Mouse (Mus musculus) kidney, adult 8-10 months (tissue): ENCODE results near the gene Fcer1g.
A peak's percentile ranks its signal among the peaks of the same experiment; 100 is the strongest.

Experiments used
- DNase-seq, 2 experiments: peaks; one replicate each; pipeline ENCODE4 v3.0.0; 2022

The Fcer1g gene

GRCm38 (mm10) chr1:171213801-171214496 is 20.2 kb downstream of the Fcer1g start, which contains the start of gene Nr1i3:
Gene Nr1i3, plus strand, starts transcription at chr1:171213970.
- DNase-seq = no peak

- peak in 1 of 2 experiments; percentile 36 for DNase-seq
Observed at GRCm38 (mm10) chr1:171212854-171213253, 21.3 kb downstream of the Fcer1g start.

DNA sequence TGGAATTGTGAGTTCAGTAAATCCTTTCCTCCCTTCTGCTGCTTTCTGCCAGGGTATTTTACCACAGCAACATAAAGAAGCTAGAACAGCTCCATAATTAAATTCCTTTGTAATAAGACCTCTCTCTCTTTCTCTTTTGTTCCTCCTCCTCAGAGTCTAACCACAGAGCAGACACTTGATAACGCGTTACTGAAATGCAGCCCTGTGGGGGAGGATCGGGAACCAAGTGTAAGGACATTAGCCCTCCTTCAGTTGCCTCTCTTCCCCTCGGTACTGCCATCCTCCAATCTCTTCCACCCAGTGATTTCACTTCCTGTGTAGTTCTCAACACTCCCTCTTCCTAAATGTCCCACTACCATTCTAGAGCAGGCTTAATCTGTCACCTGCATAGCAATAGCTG is 24.8 kb downstream of the Fcer1g start:
- DNase-seq = no peak

- DNase-seq = no peak
Observed at GRCm38 (mm10) chr1:171205704-171206493, 28.3 kb downstream of the Fcer1g start.

GRCm38 (mm10) chr1:171204249-171204644 is 29.9 kb downstream of the Fcer1g start:
- peak in 1 of 2 experiments; percentile 39 for DNase-seq

GRCm38 (mm10) chr1:171203471-171204248 is 30.5 kb downstream of the Fcer1g start:
- DNase-seq = no peak

- DNase-seq = no peak
Observed at GRCm38 (mm10) chr1:171200769-171201168, 33.4 kb downstream of the Fcer1g start.

DNA sequence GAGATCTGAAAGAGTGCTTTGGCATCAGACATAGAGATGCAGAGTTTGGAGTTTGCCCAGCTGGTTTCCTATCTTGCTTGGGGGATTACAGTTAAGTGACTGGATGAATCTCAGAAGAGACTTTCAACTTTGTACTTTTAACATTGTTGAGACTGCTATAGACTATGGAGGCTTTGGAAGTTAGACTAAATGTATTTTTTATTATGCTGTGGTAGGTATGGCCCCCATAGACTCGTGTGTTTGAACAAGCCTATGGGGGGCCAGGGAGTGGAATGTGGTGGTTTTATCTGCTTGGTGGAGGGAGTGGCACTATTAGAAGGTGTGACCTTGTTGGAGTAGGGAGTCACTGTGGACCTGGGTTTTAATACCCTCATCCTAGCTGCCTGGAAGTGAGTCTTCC is 34.6 kb downstream of the Fcer1g start:
- DNase-seq = no peak

GRCm38 (mm10) chr1:171195887-171196397 is 38.2 kb downstream of the Fcer1g start, which contains the start of gene Pcp4l1:
Gene Pcp4l1, minus strand, starts transcription at chr1:171196268.
- peak; percentile 41 for DNase-seq

DNA sequence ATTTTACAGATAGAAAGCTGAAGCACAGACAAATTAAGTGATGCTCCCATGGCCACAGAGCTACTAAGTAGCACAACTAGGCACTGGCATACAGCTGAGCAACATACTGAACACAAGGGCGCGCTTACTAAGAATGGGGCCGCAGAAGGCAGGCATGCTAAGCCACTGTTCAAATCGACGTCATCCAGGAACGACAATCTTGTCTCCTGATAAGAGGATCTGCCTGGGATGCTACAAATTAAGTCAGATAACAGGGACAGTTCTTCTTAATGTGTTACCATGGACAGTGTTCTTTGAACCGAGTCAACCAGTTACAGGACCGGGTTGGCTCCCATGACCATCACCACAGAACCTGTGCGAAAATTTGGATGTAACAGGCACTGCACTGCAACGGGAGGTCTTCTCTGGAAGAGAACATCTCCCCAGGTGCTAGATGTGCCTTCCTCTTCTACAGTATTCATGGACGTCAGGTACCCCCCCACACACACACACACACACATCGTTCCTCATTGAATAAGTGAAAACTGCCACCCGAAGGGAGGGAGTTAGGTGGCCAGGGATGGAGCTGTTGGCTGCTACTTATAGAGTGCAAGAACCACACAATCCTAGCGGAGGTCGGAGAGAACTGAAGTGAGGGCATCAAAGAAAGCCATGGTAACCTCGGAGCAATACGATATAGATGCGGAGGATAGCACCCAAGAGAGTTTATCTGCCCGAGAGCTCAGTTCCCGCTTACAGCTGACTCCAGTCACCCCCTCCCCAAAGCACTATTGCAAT is 38.9 kb downstream of the Fcer1g start:
- no peak for DNase-seq

DNA sequence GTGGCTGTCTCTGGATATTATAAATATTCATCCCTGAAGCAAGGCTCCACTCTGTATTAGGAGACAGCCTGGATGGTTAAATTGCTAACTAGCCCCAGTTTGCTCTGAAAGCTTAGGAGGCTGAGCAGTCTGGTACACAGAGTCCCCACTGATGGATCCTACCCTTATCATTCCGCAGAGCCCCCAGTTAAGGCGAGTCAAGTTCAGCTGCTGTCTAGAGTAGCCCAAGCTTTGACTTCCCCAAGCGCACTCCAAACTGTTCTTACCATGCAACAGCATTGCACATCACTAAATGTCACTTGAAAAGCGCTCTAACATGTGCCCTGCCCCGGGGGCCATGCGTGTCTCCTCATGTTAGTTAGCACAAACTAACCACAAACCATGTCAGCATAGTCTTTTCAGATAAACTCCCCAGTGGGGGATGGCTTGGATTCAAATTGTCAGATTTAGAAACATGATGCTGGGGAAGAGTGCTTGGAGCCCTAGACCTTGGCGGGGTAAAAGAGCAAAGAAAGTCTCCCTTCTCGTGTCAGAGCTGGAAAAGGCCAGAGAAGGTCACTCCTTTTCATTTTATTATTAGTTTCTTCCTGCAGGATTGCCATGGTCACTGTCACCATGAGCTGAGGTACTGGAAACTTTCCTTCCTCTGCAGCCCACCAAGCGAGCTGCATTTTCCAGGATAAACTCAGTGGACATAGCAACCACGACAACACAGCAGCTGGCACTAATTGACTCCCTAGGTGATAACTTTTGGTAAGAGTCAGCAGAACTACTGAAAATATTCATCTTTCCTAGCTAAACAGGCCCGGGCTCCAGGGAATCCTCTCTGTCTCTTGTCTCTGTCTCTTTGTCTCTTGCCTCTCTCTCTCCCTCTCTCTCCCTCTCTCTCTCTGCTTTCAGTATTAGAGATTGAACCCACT is 40.0 kb downstream of the Fcer1g start:
- DNase-seq = no peak

DNA sequence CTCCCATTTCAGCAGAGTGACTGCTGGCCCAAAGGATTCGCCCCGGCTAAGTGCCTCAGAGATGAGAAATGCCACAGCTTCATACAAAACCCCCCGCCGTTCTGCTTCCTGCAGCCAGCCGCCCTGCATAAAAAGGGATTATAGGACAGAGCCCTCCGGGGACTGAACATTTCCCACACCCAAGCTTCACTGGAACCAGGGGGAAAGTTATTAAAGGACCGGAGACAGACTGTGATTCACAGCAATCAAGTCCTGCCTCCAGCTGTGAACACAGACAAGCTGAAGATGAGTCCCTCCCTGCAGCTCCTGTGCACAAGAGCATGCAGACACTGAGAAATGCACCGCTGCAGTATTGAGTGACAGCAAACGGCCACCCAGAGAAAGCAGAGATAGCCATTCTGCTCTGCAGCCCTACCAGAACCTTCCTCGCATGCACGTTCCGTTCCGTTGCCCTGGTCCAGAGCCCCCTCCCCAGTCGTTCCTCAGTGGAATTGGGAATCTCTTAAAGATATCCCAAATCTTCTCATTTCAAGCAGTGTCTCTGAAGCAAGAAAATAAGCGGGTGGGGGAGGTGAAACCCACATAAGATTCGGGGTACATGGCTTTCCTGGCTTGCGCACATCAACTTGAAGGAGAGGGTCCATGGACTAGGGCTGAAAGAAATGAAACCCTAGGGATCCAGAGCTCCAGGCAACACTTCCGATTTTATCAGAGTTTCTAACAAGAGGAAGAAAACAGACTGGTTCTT is 40.9 kb downstream of the Fcer1g start:
- no peak for DNase-seq

DNA sequence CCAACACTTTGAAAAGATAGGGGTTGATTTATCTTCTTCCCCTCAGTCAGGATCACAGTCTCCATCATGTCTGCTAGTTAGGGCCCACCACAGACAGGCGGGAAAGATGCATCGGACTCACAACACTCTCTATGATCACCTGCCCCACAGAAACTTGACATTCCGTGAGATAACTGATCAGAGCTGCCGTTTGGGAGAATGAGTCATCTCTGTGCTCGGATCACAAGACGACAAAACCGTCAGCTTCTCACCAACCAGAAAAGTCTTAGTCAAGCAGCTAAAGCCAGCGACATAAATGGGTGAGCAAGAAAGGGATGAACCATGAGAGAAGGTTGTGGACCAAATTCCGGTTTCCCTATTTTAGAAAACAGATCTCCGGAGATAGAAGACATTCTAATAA is 41.9 kb downstream of the Fcer1g start:
- DNase-seq = no peak

- no peak for DNase-seq
Observed at GRCm38 (mm10) chr1:171190832-171191231, 43.3 kb downstream of the Fcer1g start.

GRCm38 (mm10) chr1:171189476-171190114 is 44.6 kb downstream of the Fcer1g start:
- DNase-seq = no peak

- DNase-seq = no peak
Observed at GRCm38 (mm10) chr1:171189046-171189445, 45.1 kb downstream of the Fcer1g start.

DNA sequence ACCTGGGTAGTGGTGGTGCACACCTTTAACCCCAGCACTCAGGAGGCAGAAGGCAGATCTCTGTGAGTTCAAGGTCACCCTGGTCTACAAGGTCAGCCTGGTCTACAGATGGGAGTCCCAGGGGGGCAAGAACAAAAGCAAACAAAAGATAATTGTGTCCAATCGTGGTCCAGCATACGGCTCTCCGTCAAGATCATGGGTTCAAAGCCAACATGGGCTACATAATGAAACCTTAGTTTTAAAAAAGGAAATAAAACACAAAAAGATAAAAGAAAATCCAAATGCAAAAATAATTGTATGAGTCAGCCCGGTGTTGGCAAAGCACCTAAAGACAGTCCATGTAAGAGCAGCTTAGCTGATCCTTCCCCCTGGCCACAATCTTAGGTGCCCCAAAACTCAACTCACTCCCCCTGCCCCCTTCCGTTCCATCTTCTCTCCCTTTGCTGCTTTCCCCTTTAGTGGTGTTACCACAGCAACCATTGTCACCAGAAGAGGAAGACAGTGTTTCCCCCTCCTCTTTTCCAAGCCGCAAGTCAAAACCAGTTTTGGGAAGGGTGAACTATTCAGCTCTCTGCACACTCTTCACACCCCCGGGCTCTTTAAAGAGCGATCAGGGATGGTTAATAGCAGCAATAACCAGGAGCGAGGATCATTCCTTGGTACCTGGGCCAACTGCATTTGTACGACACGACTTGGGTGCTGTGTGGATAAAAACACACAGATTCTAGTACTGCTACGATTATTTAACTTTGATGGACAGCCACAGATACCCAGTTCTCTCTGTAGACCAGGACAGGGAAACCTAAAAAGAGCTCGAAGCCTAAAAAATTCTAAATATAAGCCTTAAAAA is 46.1 kb downstream of the Fcer1g start:
- no peak for DNase-seq

- no peak for DNase-seq
Observed at GRCm38 (mm10) chr1:171185655-171186054, 48.5 kb downstream of the Fcer1g start.

GRCm38 (mm10) chr1:171184314-171184713 is 49.9 kb downstream of the Fcer1g start:
- DNase-seq = peak in 1 of 2 experiments; percentile 29
